Mouse (Mus musculus): Measurements from ENCODE around the gene Mpped2. TPM values are rescaled to one million over a fixed set of nuclear protein-coding genes. Genes with fewer than 3 reads are reported as not detected.

Mpped2 gene
- total and polyA plus RNA-seq, 3 experiments = not detected

DNA sequence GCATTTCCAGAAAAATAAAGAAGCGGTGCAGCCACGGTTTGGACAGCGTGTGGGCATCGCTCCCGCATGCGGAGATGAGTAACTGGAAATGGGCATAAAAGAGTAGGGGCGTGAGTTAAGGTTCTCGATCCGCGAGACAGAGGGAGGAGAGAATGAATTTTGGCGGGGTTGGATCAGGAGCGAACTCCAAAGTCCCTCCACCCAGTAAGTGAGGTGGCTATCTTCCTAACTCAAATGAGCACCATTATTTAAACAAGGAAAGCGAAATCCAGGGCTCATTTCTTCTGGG, 2.6 kb downstream of the Mpped2 start:
- no peak overlapping the region for H3K9ac ChIP-seq (ENCODE audit: insufficient read depth, low read depth)
- peaks cover 70% of the 10 kb centered on the region for H3K9me3 ChIP-seq (replicated peaks; ENCODE audit: low read length)
- no peaks in the 10 kb centered on the region for H3K4me1 ChIP-seq (ENCODE audit: control insufficient read depth in 1 of 2, insufficient read depth in 2 of 2)
- H3K4me2 ChIP-seq (ENCODE audit: insufficient read depth, low read depth, poor library complexity, severe bottlenecking) = no peak overlapping the region
- H3K36me3 ChIP-seq (replicated peaks in 1 of 2; ENCODE audit: control insufficient read depth in 1 of 2, insufficient read depth in 1 of 2, low read length in 1 of 2) = no peaks in the 10 kb centered on the region
- dilution Hi-C loops (cut with MboI; ENCODE audit: extremely low pct_ligation_motif_present, extremely low pct_unique_long_range_greater_than_20kb, low sequenced_read_pairs) (no loop called here), in situ Hi-C loops (cut with MboI; ENCODE audit: low pct_ligation_motif_present, low pct_unique_long_range_greater_than_20kb, low sequenced_read_pairs) (no loop called here)
- H3K4me3 ChIP-seq (replicated peaks in 1 of 3; ENCODE audit: low read depth in 2 of 3, low read length in 2 of 3, poor library complexity in 1 of 3) = no peak overlapping the region
- no peak for DNase-seq (ENCODE audit: extremely low read depth)
- H3K79me2 ChIP-seq (replicated peaks; ENCODE audit: control insufficient read depth, extremely low read depth, insufficient read depth, poor library complexity, severe bottlenecking) = no peaks in the 10 kb centered on the region
- TF ChIP-seq MAX (IDR thresholded peaks at IDR 0.05; ENCODE audit: low read length) = no peak
- TF ChIP-seq CHD1 (IDR thresholded peaks at IDR 0.05; ENCODE audit: low read depth, low read length) = no peak
- no peak for TF ChIP-seq NRF1 (IDR thresholded peaks at IDR 0.05; ENCODE audit: low read depth, low read length)
- no peak for TF ChIP-seq USF2 (conservative IDR thresholded peaks at IDR 0.05; ENCODE audit: low read depth, low read length)
- no peak for TF ChIP-seq CTCF (conservative IDR thresholded peaks at IDR 0.05 in 1 of 2, IDR thresholded peaks at IDR 0.05 in 1 of 2; ENCODE audit: low read depth in 2 of 2, low read length in 2 of 2)
- no peak for TF ChIP-seq USF1 (IDR thresholded peaks at IDR 0.05; ENCODE audit: low read depth, low read length)
- no peak for TF ChIP-seq MAFK (IDR thresholded peaks at IDR 0.05; ENCODE audit: insufficient replicate concordance, low read length)
- no peak for TF ChIP-seq ZC3H11A (IDR thresholded peaks at IDR 0.05; ENCODE audit: low read depth, low read length)
- no peak for TF ChIP-seq ZMIZ1 (IDR thresholded peaks at IDR 0.05; ENCODE audit: low read depth, low read length)
- no peak for TF ChIP-seq BHLHE40 (IDR thresholded peaks at IDR 0.05; ENCODE audit: low read depth, low read length)
- TF ChIP-seq MYC (IDR thresholded peaks at IDR 0.05; ENCODE audit: low read depth, low read length) = no peak
- no peaks in the 10 kb centered on the region for H3K27me3 ChIP-seq (replicated peaks)
- no peak overlapping the region for H3K27ac ChIP-seq (ENCODE audit: insufficient read depth, low read depth)

DNA sequence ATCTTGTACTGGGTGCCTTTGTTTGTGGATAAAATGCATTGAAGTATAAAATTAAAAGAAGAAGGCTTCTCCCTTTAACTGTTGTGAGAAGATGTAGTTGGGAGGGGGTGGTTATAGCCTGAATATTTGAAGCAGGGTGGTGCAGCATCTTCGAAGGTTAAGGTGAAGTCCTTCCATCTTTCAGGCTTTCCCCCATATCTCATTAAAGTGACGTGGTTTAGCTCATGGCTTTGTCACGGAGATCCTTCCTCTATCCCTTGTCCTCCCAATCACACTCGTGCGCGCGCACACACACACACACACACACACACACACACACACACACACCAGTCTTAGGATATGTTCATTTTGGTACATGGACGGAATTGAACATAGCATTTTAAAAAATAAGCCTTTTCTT, 3.3 kb downstream of the Mpped2 start:
- dilution Hi-C loops (cut with MboI; ENCODE audit: extremely low pct_ligation_motif_present, extremely low pct_unique_long_range_greater_than_20kb, low sequenced_read_pairs) = no loop called here
- no peaks in the 10 kb centered on the region for H3K79me2 ChIP-seq (replicated peaks; ENCODE audit: control insufficient read depth, extremely low read depth, insufficient read depth, poor library complexity, severe bottlenecking)
- no peaks in the 10 kb centered on the region for H3K27me3 ChIP-seq (replicated peaks)
- no peak overlapping the region for H3K4me3 ChIP-seq (replicated peaks in 1 of 3; ENCODE audit: low read depth in 2 of 3, low read length in 2 of 3, poor library complexity in 1 of 3)
- no peak overlapping the region for H3K4me2 ChIP-seq (ENCODE audit: insufficient read depth, low read depth, poor library complexity, severe bottlenecking)
- H3K9ac ChIP-seq (ENCODE audit: insufficient read depth, low read depth) = no peak overlapping the region
- H3K36me3 ChIP-seq (replicated peaks in 1 of 2; ENCODE audit: control insufficient read depth in 1 of 2, insufficient read depth in 1 of 2, low read length in 1 of 2) = no peaks in the 10 kb centered on the region
- in situ Hi-C loops (cut with MboI; ENCODE audit: low pct_ligation_motif_present, low pct_unique_long_range_greater_than_20kb, low sequenced_read_pairs) = no loop called here
- H3K4me1 ChIP-seq (ENCODE audit: control insufficient read depth in 1 of 2, insufficient read depth in 2 of 2) = no peaks in the 10 kb centered on the region
- no peak overlapping the region for H3K27ac ChIP-seq (ENCODE audit: insufficient read depth, low read depth)
- DNase-seq (ENCODE audit: extremely low read depth) = no peak
- no peak for TF ChIP-seq GABPA (IDR thresholded peaks at IDR 0.05; ENCODE audit: insufficient replicate concordance, low read depth, low read length)
- TF ChIP-seq MAX (IDR thresholded peaks at IDR 0.05; ENCODE audit: low read length) = no peak
- TF ChIP-seq NRF1 (IDR thresholded peaks at IDR 0.05; ENCODE audit: low read depth, low read length) = no peak
- TF ChIP-seq SMC3 (IDR thresholded peaks at IDR 0.05; ENCODE audit: low read depth, low read length) = no peak
- TF ChIP-seq CHD1 (IDR thresholded peaks at IDR 0.05; ENCODE audit: low read depth, low read length) = no peak
- no peak for TF ChIP-seq ZNF384 (IDR thresholded peaks at IDR 0.05; ENCODE audit: low read depth, low read length)
- no peak for TF ChIP-seq ZC3H11A (IDR thresholded peaks at IDR 0.05; ENCODE audit: low read depth, low read length)
- no peak for TF ChIP-seq MYC (IDR thresholded peaks at IDR 0.05; ENCODE audit: low read depth, low read length)
- TF ChIP-seq ETS1 (conservative IDR thresholded peaks at IDR 0.05; ENCODE audit: low read depth, low read length) = no peak
- H3K9me3 ChIP-seq (replicated peaks; ENCODE audit: low read length) = peaks cover 75% of the 10 kb centered on the region

Data from CH12.LX (cell line).